ENCODE assay signal across 26 mouse cellular contexts in the genomic region with DNA sequence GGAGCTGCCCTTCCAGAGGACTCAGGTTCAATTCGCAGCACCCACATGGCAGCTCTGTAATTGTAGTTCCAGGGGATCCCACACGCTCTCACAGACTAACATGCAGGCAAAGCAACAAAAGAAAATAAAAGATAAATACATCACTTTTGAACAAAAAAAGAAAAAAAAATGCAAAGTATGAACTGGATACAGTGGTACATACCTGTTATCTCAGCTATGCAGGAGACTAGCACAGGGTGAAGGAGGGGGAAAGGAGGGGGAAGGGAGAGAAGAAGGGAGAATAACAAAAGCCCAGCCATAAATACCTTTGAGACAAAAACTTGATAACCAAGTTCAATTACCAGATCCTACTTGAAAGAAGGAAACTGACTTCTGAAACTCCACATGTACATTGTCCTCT. TPM values are rescaled to one million over a fixed set of nuclear protein-coding genes. Genes with fewer than 3 reads are reported as not detected.
"Had no signal": no experiment of that assay in that cellular context is flagged by ENCODE, and none has a peak within 500 bp of the region (broad histone marks: within the 10 kb centered on the region; RNA-seq: fewer than 3 reads in every experiment).

No protein-coding gene starts in this region.

- H3K9ac ChIP-seq: heart, embryonic 12.5 days; hindbrain, embryonic 12.5 days; hindbrain, embryonic 14.5 days; kidney, embryonic 15.5 days; limb, embryonic 13.5 days; limb, embryonic 15.5 days; liver, embryonic 12.5 days; liver, embryonic 14.5 days had no signal

- H3K36me3 ChIP-seq: heart, embryonic 10.5 days; hindbrain, embryonic 10.5 days; hindbrain, embryonic 12.5 days; limb, embryonic 15.5 days; liver, embryonic 12.5 days had no signal

- H3K9me3 ChIP-seq: heart, embryonic 10.5 days; heart, embryonic 12.5 days; hindbrain, embryonic 10.5 days; hindbrain, embryonic 12.5 days; kidney, embryonic 15.5 days; limb, embryonic 13.5 days; limb, embryonic 15.5 days; liver, embryonic 12.5 days had no signal

- ATAC-seq: hindbrain, embryonic 16.5 days; inflammation-experienced regulatory T-cells, adult 6 months; liver, embryonic 12.5 days had no signal

- H3K27me3 ChIP-seq: heart, embryonic 12.5 days; hindbrain, embryonic 12.5 days; kidney, embryonic 15.5 days; limb, embryonic 13.5 days; limb, embryonic 15.5 days; liver, embryonic 12.5 days had no signal

- H3K4me1 ChIP-seq: hindbrain, embryonic 10.5 days; hindbrain, embryonic 12.5 days; kidney, embryonic 15.5 days; liver, embryonic 12.5 days had no signal

- H3K27ac ChIP-seq: heart, embryonic 10.5 days; hindbrain, embryonic 10.5 days; hindbrain, embryonic 12.5 days; hindbrain, embryonic 14.5 days; kidney, embryonic 15.5 days; kidney, postnatal 0 days; layer of hippocampus, adult 2 months; limb, embryonic 13.5 days; limb, embryonic 15.5 days; liver, embryonic 12.5 days; liver, embryonic 14.5 days had no signal

- DNase-seq: gastrocnemius, postnatal 14 days; heart, postnatal 10 days; heart, postnatal 4 days; kidney, adult 11 months; kidney, adult 2 months; kidney, adult 9 months; kidney, postnatal 14 days; kidney, postnatal 4 days; layer of hippocampus, adult 9-11 months; layer of hippocampus, postnatal 36 days; left cerebral cortex, postnatal 4 days had no signal

- H3K4me2 ChIP-seq: heart, embryonic 12.5 days; hindbrain, embryonic 12.5 days; hindbrain, embryonic 14.5 days; kidney, embryonic 15.5 days; limb, embryonic 13.5 days; limb, embryonic 15.5 days; liver, embryonic 12.5 days had no signal

- H3K4me3 ChIP-seq: heart, embryonic 10.5 days; heart, embryonic 12.5 days; hindbrain, embryonic 10.5 days; hindbrain, embryonic 12.5 days; kidney, embryonic 15.5 days; layer of hippocampus, adult 2 months; limb, embryonic 13.5 days; limb, embryonic 15.5 days; liver, embryonic 12.5 days had no signal

RNA-seq across cellular contexts. Expression of gene Hic1, which starts 44.9 kb away (rescaled TPM):
- total RNA-seq: granulocyte monocyte progenitor cell, adult 5-6 weeks had no signal
